Mouse (Mus musculus): ENCODE data around the gene March10. TPM values are rescaled to one million over a fixed set of nuclear protein-coding genes. Genes with fewer than 3 reads are reported as not detected.
A peak's percentile ranks its signal among the peaks of the same experiment; 100 is the strongest.

March10 gene
- total RNA-seq, 2 experiments from 2014 or later = not detected

GRCm38 (mm10) chr11:105352954-105353890 lies 103.3 kb downstream of the March10 start:
- peak; percentile 80 for DNase-seq

GRCm38 (mm10) chr11:105352152-105352551 lies 104.4 kb downstream of the March10 start:
- DNase-seq = no peak

GRCm38 (mm10) chr11:105350643-105351042 lies 105.9 kb downstream of the March10 start:
- no peak for DNase-seq

GRCm38 (mm10) chr11:105349780-105350324 lies 106.7 kb downstream of the March10 start:
- no peak for DNase-seq

GRCm38 (mm10) chr11:105348495-105348982 lies 108.0 kb downstream of the March10 start:
- DNase-seq = no peak

- DNase-seq = peak; percentile 91
These were observed 109.1 kb downstream of the March10 start for GRCm38 (mm10) chr11:105347162-105348161.

GRCm38 (mm10) chr11:105345284-105345683 lies 111.3 kb downstream of the March10 start:
- DNase-seq = peak; percentile 33

GRCm38 (mm10) chr11:105338596-105339390 lies 117.7 kb downstream of the March10 start:
- no peak for DNase-seq

GRCm38 (mm10) chr11:105333867-105334670 lies 122.5 kb downstream of the March10 start:
- DNase-seq = no peak

GRCm38 (mm10) chr11:105332468-105332867 lies 124.1 kb downstream of the March10 start:
- peak; percentile 79 for DNase-seq

GRCm38 (mm10) chr11:105331732-105332131 lies 124.8 kb downstream of the March10 start:
- DNase-seq = peak; percentile 83

- no peak for DNase-seq
These were observed 125.4 kb downstream of the March10 start for GRCm38 (mm10) chr11:105331129-105331528.

GRCm38 (mm10) chr11:105329962-105330361 lies 126.6 kb downstream of the March10 start:
- no peak for DNase-seq

- DNase-seq = no peak
These were observed 129.4 kb downstream of the March10 start for GRCm38 (mm10) chr11:105327101-105327500.

GRCm38 (mm10) chr11:105323530-105323929 lies 133.0 kb downstream of the March10 start:
- DNase-seq = no peak

GRCm38 (mm10) chr11:105321090-105321489 lies 135.4 kb downstream of the March10 start:
- DNase-seq = no peak

GRCm38 (mm10) chr11:105317769-105318168 lies 138.8 kb downstream of the March10 start:
- DNase-seq = no peak

GRCm38 (mm10) chr11:105316121-105316520 lies 140.4 kb downstream of the March10 start:
- no peak for DNase-seq

GRCm38 (mm10) chr11:105315296-105315695 lies 141.2 kb downstream of the March10 start:
- DNase-seq = peak; percentile 32

- no peak for DNase-seq
These were observed 142.9 kb downstream of the March10 start for GRCm38 (mm10) chr11:105313633-105314014.

Measured in adrenal gland, postnatal 10 days (tissue).